Mouse (Mus musculus): Measurements from ENCODE around the gene Ehhadh. TPM values are rescaled to one million over a fixed set of nuclear protein-coding genes. Genes with fewer than 3 reads are reported as not detected.

Ehhadh gene
- polyA plus RNA-seq (2015; fragmentation: Nextera tagmentation; extraction: Ambion mirVana), result 2.2 and 2.5 TPM in 2 replicates

DNA sequence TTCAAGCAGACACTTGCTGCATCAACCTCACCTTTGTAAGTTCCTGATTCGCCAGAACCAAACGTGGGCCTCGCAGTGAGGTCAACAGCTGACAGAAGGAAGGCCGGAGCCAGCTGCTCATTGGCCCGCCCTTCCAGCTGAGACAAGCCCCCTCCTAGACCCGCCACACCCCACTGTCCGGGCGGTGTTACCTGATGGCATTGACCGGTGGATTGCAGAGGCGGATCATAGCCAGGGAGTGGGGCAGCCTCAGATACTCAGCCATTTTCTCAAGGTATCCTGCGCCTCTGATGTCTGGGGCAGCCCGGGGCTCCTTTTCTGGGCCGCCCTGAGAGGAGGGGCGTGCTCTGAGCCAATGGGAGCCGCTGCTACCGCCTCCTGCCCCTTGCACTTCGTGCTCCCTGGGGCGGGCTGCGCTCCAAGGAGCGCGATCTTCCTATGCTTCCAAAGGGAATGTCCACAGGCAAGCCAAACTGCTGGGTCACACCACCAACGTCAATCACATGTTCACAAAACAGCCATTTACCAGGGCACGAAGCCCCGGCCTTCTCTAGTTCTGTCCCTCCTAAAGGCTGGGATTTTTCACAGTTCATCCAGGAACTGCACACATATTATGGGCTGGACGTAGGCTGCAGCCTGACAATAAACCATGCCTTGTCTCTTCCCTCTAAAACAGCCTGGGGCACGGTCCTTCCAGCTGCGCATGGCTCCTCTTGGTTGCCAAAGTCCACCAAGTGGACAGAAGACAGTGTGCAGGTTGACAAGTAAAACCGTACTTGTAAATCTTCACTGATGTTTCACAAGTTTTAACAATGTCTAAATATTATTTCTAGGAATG is at the start of gene Ehhadh:
Gene Ehhadh (minus strand): TSS at position 292 of the 838 bp plus-strand sequence.
- WGBS, result 7% methylated on average over 28 of the region's 28 CpGs
- H3K4me1 ChIP-seq, result peaks cover 18% of the 10 kb centered on the region
- H3K27me3 ChIP-seq (replicated peaks), result no peaks in the 10 kb centered on the region
- peak within 1 kb of the TSS; percentile 87 for H3K4me2 ChIP-seq
- H3K4me3 ChIP-seq, result peak within 1 kb of the TSS; percentile 70
- H3K36me3 ChIP-seq, result no peaks in the 10 kb centered on the region
- H3K27ac ChIP-seq (replicated peaks), result no peak within 1 kb of the TSS
- peak; percentile 86 for ATAC-seq (ENCODE audit: extremely low read depth, insufficient number of reproducible peaks, low FRiP score, low TSS enrichment)
- peak within 1 kb of the TSS; percentile 83 for H3K9ac ChIP-seq
- H3K9me3 ChIP-seq, result no peaks in the 10 kb centered on the region

DNA sequence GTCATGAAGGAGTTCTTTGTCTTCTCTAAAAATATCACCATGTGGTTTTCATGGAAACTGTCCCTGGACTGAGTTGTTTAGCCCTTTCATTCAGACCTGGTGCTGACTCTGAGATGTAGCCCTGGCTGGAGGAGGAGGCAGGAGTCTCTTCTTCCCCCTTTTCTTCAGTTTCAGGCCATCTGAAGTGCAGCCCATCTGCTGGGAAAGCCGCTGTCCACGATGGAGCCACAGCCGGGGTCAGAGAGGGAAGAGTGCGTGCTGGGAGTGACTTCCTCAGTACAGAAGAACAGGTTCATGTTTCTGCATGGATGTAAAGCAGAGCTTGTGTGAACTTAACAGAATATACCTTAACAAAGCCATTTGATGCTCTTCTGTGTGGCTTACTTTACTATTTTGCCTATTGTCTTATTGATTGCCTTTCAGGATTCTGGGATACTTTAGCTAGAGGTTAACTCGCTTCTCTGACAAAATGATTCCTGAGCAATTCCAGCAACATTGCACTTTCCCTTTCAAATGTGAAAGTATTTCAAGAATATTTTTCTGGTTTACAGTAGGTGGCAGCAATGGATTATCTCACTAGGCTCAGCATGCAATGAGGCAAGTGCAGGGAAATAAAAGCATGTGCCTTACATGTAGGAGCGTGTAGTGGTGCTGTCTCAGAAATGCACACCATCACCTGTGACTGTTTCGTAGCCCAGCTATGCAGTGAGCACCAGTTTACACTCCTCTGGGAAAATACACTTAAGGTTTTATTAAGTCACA is 48.9 kb upstream of the Ehhadh start:
- Histone ChIP-seq H3K4me1 (no peaks in the 10 kb centered on the region), H3K4me3 (no peak overlapping the region), H3K27me3 (replicated peaks) (no peaks in the 10 kb centered on the region; the same call in 1 of the 2 replicates), H3K36me3 (no peaks in the 10 kb centered on the region), H3K9me3 (no peaks in the 10 kb centered on the region), H3K9ac (no peak overlapping the region), H3K27ac (replicated peaks) (no peak overlapping the region), H3K4me2 (no peak overlapping the region)
- ATAC-seq (ENCODE audit: extremely low read depth, insufficient number of reproducible peaks, low FRiP score, low TSS enrichment), result no peak
- 46% methylated on average over 7 of the region's 7 CpGs for WGBS

DNA sequence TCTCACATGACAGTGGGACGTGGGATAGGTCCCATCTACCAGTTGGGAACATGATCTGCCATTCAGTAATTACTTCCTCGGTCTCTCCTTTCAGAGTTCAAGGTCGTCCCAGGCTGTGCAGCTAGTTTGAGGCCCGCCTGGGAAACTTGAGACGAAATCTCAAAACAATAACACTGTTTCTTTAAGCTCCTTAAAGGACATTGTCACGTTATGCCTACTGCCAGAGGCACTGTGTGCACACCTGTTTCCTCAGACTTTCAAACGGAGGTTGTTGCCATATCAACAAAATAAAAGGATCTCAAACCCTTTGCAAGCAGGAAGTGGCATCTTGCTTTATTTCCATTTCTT is 48.0 kb upstream of the Ehhadh start:
- ATAC-seq (ENCODE audit: extremely low read depth, insufficient number of reproducible peaks, low FRiP score, low TSS enrichment), result no peak
- no peak overlapping the region for H3K9ac ChIP-seq
- no peak overlapping the region for H3K4me2 ChIP-seq
- H3K27me3 ChIP-seq (replicated peaks), result no peaks in the 10 kb centered on the region; the same call in 1 of the 2 replicates
- H3K27ac ChIP-seq (replicated peaks), result no peak overlapping the region
- 53% methylated on average over 7 of the region's 7 CpGs for WGBS
- no peaks in the 10 kb centered on the region for H3K4me1 ChIP-seq
- H3K4me3 ChIP-seq, result no peak overlapping the region
- no peaks in the 10 kb centered on the region for H3K36me3 ChIP-seq
- no peaks in the 10 kb centered on the region for H3K9me3 ChIP-seq

DNA sequence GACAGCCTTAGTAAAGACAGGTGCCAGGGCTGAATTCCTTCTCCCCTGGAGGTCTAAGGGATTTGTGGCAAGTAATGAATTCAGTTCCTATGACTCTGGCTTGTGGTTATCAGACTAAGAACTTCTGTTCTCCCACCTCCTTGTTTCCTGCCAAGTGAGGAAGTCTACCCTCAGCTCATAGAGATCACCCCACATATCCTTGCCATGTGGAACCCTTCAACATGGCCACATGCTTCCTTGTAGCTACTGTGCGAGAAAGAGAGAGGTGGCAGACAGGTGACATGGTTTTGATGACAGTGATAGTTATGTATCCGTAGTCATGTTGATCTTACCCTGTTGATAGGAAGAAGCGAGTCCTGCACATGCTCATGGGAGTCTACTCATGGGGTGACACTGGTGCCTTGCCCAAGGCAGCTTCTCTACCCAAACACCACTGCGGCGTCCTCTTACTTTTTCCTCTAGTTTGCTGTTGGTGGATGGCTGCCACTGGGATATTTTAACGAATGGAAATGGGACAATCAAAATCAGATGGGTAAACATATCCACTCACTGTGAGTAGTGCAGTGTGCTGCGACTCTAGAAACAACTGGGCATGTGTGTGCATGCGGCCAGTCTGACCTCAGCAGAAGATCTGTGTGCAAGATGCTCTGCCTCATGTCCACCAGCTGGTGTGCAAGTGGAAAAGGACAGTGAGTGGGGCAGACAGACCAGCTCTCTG is 47.4 kb upstream of the Ehhadh start:
- 77% methylated on average over 8 of the region's 8 CpGs for WGBS
- no peak overlapping the region for H3K27ac ChIP-seq (replicated peaks)

DNA sequence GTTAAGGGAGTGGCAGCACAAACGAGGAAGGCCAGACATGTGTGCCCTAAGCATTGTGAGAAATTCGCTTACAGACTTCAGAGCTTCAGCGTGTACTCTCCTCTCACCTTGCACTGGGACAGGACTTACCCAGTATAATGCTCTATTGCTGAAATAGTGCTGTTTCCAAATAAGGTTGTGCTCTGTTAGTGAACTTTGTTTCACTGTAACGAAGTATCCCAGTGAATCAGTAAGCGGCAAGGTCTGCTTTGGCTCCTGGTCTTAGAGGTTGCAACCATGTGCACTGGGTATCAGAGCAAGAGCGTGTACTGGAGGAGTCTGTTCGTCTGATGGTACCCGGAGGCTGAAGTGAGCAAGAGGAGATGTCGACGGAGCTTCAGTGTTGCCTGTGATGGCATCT is 46.4 kb upstream of the Ehhadh start:
- Histone ChIP-seq H3K4me2 (no peak overlapping the region), H3K4me3 (no peak overlapping the region), H3K27ac (replicated peaks) (no peak overlapping the region), H3K4me1 (no peaks in the 10 kb centered on the region), H3K9me3 (no peaks in the 10 kb centered on the region), H3K27me3 (replicated peaks) (no peaks in the 10 kb centered on the region; the same call in 1 of the 2 replicates), H3K36me3 (no peaks in the 10 kb centered on the region), H3K9ac (no peak overlapping the region)
- ATAC-seq (ENCODE audit: extremely low read depth, insufficient number of reproducible peaks, low FRiP score, low TSS enrichment), result no peak
- 74% methylated on average over 10 of the region's 10 CpGs for WGBS

More for the DNA sequence above, 47.4 kb upstream of the Ehhadh start:
- Histone ChIP-seq H3K4me2 (no peak overlapping the region), H3K9me3 (no peaks in the 10 kb centered on the region), H3K9ac (no peak overlapping the region), H3K4me1 (no peaks in the 10 kb centered on the region), H3K27me3 (replicated peaks) (no peaks in the 10 kb centered on the region; the same call in 1 of the 2 replicates), H3K4me3 (no peak overlapping the region), H3K36me3 (no peaks in the 10 kb centered on the region)
- no peak for ATAC-seq (ENCODE audit: extremely low read depth, insufficient number of reproducible peaks, low FRiP score, low TSS enrichment)

DNA sequence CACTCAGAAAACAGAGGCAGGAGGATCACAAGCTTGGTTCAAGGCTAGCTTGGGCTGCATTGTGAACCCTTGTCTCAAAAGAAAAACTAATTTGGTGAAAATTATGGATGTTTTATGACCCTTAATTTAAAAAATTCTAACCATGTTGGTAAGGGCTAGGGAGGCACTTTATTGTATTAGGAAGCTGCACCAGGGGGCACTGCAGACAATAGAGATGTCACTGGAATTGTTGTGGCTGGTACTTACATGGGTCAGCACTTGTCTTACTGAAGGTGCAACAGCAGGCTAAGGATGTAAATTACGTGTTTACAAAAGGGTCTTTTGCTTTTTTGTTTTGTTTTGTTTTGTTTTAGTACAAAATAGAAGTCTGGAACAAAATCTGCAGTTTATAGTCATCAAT is 45.9 kb upstream of the Ehhadh start:
- H3K4me3 ChIP-seq, result no peak overlapping the region
- no peaks in the 10 kb centered on the region; the same call in 1 of the 2 replicates for H3K27me3 ChIP-seq (replicated peaks)
- no peaks in the 10 kb centered on the region for H3K36me3 ChIP-seq
- ATAC-seq (ENCODE audit: extremely low read depth, insufficient number of reproducible peaks, low FRiP score, low TSS enrichment), result no peak
- no peak overlapping the region for H3K4me2 ChIP-seq
- no peaks in the 10 kb centered on the region for H3K4me1 ChIP-seq
- no peak overlapping the region for H3K27ac ChIP-seq (replicated peaks)
- H3K9me3 ChIP-seq, result no peaks in the 10 kb centered on the region
- WGBS, result 58% methylated on average over 1 of the region's 1 CpGs
- no peak overlapping the region for H3K9ac ChIP-seq

DNA sequence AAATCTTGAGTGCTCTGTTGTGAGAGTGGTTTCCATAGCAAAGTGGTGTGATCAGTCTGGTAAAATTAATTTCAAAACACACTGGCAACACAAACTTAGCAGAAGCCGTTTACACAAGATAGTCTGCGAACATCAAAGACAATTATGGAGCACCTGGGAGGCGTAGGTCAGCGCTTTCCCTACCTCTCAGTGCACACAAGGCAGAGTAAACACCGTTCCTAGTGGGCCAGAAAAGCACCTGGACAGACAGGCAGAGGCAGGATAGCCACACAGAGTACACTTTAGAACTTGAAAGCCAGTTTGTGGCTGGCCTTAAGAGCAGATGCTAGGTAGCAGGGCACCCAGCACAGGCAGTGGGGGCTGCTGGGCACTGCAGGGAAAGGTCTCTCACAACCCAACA is 44.2 kb upstream of the Ehhadh start:
- H3K27ac ChIP-seq (replicated peaks), result no peak overlapping the region
- peaks cover 4% of the 10 kb centered on the region for H3K4me1 ChIP-seq
- no peak overlapping the region for H3K4me3 ChIP-seq
- no peak overlapping the region for H3K9ac ChIP-seq
- no peak overlapping the region for H3K4me2 ChIP-seq
- H3K9me3 ChIP-seq, result no peaks in the 10 kb centered on the region
- no peaks in the 10 kb centered on the region; the same call in 1 of the 2 replicates for H3K27me3 ChIP-seq (replicated peaks)
- no peaks in the 10 kb centered on the region for H3K36me3 ChIP-seq
- 76% methylated on average over 5 of the region's 5 CpGs for whole genome bisulfite sequencing
- ATAC-seq (ENCODE audit: extremely low read depth, insufficient number of reproducible peaks, low FRiP score, low TSS enrichment), result no peak

DNA sequence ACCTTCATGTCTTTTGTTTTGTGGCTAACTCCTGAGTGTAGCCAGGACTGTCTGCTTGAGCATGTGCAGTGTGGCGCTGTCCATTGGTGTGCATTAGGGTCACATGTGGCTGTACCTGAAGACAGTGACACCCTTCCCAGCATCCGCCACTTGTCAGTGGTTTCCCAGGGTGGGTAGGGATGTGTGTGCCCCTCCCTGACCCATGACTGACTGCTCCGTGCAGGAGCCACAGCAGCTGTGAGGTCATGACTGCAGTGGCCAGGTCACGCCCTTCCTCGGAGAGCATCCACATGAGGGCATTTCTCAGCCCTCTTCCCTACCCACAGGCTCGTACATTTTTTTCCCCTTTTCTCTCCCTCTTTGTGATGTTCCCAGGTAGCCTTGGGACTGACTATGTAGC is 43.2 kb upstream of the Ehhadh start:
- WGBS, result 49% methylated on average over 6 of the region's 6 CpGs

DNA sequence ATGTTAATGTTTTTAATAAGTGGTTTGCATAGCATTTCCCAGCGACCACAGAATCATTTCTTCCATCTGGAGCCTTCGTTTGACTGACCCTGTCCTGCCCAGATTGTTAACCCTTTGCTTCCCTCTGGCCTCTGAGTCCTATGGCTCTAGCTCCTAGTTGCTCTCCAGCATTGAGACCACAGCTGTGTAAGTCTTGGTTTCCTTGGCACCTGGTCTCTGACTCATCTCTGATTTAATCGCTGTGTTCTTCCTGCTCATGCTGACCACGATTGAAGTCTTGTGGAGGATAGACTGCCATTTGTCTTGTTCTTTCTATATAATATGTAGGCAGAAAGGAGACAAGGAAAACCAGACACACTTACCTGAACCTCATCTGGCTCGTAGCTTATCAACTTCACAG is 42.1 kb upstream of the Ehhadh start:
- ATAC-seq (ENCODE audit: extremely low read depth, insufficient number of reproducible peaks, low FRiP score, low TSS enrichment), result no peak
- H3K27me3 ChIP-seq (replicated peaks), result no peaks in the 10 kb centered on the region

More for the DNA sequence above, 43.2 kb upstream of the Ehhadh start:
- no peaks in the 10 kb centered on the region for H3K9me3 ChIP-seq
- H3K9ac ChIP-seq, result no peak overlapping the region
- H3K4me2 ChIP-seq, result no peak overlapping the region
- no peak overlapping the region for H3K4me3 ChIP-seq
- no peak for ATAC-seq (ENCODE audit: extremely low read depth, insufficient number of reproducible peaks, low FRiP score, low TSS enrichment)
- peaks cover 4% of the 10 kb centered on the region for H3K4me1 ChIP-seq
- no peaks in the 10 kb centered on the region for H3K36me3 ChIP-seq
- H3K27me3 ChIP-seq (replicated peaks), result no peaks in the 10 kb centered on the region; the same call in 1 of the 2 replicates
- H3K27ac ChIP-seq (replicated peaks), result no peak overlapping the region

DNA sequence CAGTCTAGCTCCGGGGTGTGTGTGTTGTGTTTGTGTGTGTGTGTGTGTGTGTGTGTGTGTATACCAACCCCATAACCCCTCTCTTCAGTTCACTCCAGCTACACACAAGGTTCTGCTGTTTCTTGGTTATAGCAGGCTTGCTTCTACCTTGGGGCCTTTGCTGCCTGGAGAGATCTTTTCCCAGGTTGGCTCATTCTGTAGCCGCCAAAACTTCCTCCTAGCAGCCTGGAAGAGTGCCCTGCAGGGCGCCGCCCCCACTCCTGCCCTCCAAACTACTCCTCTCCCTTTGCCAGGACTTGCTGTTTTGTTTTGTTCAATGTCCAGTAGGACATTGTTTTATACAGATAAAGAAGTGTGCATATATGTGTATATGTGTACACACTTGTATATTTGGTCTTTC is 40.0 kb upstream of the Ehhadh start:
- no peak overlapping the region for H3K27ac ChIP-seq (replicated peaks)
- ATAC-seq (ENCODE audit: extremely low read depth, insufficient number of reproducible peaks, low FRiP score, low TSS enrichment), result no peak
- peaks cover 4% of the 10 kb centered on the region for H3K4me1 ChIP-seq
- no peaks in the 10 kb centered on the region for H3K27me3 ChIP-seq (replicated peaks)
- H3K9ac ChIP-seq, result no peak overlapping the region
- no peaks in the 10 kb centered on the region for H3K9me3 ChIP-seq
- no peak overlapping the region for H3K4me3 ChIP-seq
- H3K4me2 ChIP-seq, result no peak overlapping the region
- WGBS, result 61% methylated on average over 4 of the region's 4 CpGs
- no peaks in the 10 kb centered on the region for H3K36me3 ChIP-seq

More for the DNA sequence above, 42.1 kb upstream of the Ehhadh start:
- H3K9me3 ChIP-seq, result no peaks in the 10 kb centered on the region
- H3K4me3 ChIP-seq, result no peak overlapping the region
- H3K4me1 ChIP-seq, result peaks cover 4% of the 10 kb centered on the region
- H3K4me2 ChIP-seq, result no peak overlapping the region
- no peak overlapping the region for H3K9ac ChIP-seq
- no peak overlapping the region for H3K27ac ChIP-seq (replicated peaks)
- WGBS, result 36% methylated on average over 5 of the region's 5 CpGs
- H3K36me3 ChIP-seq, result no peaks in the 10 kb centered on the region

DNA sequence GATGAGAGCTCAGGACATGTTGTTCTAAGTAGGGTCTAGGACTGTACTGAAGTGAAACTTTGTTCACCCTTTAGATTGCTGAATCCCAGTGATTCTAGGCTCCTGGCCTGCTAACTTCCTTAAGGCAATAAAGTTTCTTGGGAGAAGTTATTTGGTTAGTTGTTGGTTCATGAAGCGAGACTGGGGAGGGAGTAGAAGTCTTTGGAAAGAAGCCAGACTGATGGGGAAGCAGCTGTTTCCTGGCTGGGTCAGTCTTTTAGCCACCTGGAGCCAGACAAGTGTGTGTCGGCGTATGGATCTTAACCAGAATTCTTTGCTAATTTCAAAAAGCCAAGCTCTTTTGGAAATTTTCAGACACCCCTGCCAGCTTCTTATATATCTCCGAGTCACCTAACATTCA is 39.5 kb upstream of the Ehhadh start:
- no peak for ATAC-seq (ENCODE audit: extremely low read depth, insufficient number of reproducible peaks, low FRiP score, low TSS enrichment)
- Histone ChIP-seq H3K4me1 (peaks cover 4% of the 10 kb centered on the region), H3K36me3 (no peaks in the 10 kb centered on the region), H3K9ac (no peak overlapping the region), H3K4me3 (no peak overlapping the region), H3K27ac (replicated peaks) (no peak overlapping the region), H3K9me3 (no peaks in the 10 kb centered on the region), H3K27me3 (replicated peaks) (no peaks in the 10 kb centered on the region), H3K4me2 (no peak overlapping the region)
- 57% methylated on average over 4 of the region's 4 CpGs for WGBS

Measured in heart, embryonic 13.5 days (tissue).